Mouse (Mus musculus) CH12.LX (cell line): ENCODE results near the gene Gm5767. TPM values are rescaled to one million over a fixed set of nuclear protein-coding genes. Genes with fewer than 3 reads are reported as not detected.

Source experiments
- DNase-seq: peaks from one replicate; pipeline ENCODE4 v3.0.0-alpha.2; 2013; ENCODE audit errors: extremely low read depth
- H3K27ac ChIP-seq: 2 replicates; pipeline ENCODE4 v1.5.1; 2012; ENCODE audit warnings: low read depth, mild to moderate bottlenecking, control low read depth, moderate library complexity; ENCODE audit not compliant: insufficient read depth
- H3K27me3 ChIP-seq: replicated peaks from 2 replicates; pipeline ENCODE3; 2012; ENCODE audit warnings: inconsistent platforms
- H3K36me3 ChIP-seq, 2 experiments: replicated peaks in 1 of 2; 2 replicates each; pipeline versions ENCODE3 to v1.6.1; 2012; ENCODE audit warnings: inconsistent platforms in 1 of 2, low read length in 1 of 2, mild to moderate bottlenecking in 1 of 2, mixed read lengths in 1 of 2, moderate library complexity in 1 of 2; ENCODE audit not compliant: control insufficient read depth in 1 of 2, insufficient read depth in 1 of 2
- H3K4me1 ChIP-seq, 2 experiments: 2 replicates each; pipeline ENCODE4 v1.6.1; 2012; ENCODE audit warnings: inconsistent platforms in 1 of 2, moderate library complexity in 1 of 2; ENCODE audit not compliant: insufficient read depth in 2 of 2, control insufficient read depth in 1 of 2
- H3K4me2 ChIP-seq: 2 replicates; pipeline ENCODE4 v1.6.1; 2012; ENCODE audit warnings: low read depth, mild to moderate bottlenecking, control low read depth; ENCODE audit not compliant: poor library complexity, insufficient read depth, severe bottlenecking
- H3K4me3 ChIP-seq, 3 experiments: fragments of 150-350 bp in 1 of 3; sonication (generic) in 1 of 3; replicated peaks in 1 of 3; 2 replicates each; pipeline versions ENCODE3 to v1.5.1; 2011 to 2012; ENCODE audit warnings: low read depth in 2 of 3, low read length in 2 of 3, mild to moderate bottlenecking in 2 of 3, moderate library complexity in 2 of 3, control low read depth in 1 of 3, improper control_type of control experiment in 1 of 3, inconsistent platforms in 1 of 3, mixed read lengths in 1 of 3; ENCODE audit not compliant: poor library complexity in 1 of 3
- H3K79me2 ChIP-seq: replicated peaks from 2 replicates; pipeline ENCODE4 v1.6.1; 2012; ENCODE audit warnings: mild to moderate bottlenecking, moderate library complexity; ENCODE audit not compliant: control insufficient read depth, poor library complexity, insufficient read depth, severe bottlenecking; ENCODE audit errors: extremely low read depth
- H3K9ac ChIP-seq: 2 replicates; pipeline ENCODE4 v1.6.1; 2012; ENCODE audit warnings: low read depth, mild to moderate bottlenecking, control low read depth, moderate library complexity; ENCODE audit not compliant: insufficient read depth
- H3K9me3 ChIP-seq: replicated peaks from 2 replicates; pipeline ENCODE3; 2012; ENCODE audit warnings: low read length, inconsistent platforms, mixed read lengths
- BHLHE40 ChIP-seq: IDR thresholded peaks from 2 replicates; pipeline ENCODE4 v1.6.1; 2011; ENCODE audit warnings: mild to moderate bottlenecking, low read depth, low read length, improper control_type of control experiment
- CHD2 ChIP-seq: IDR thresholded peaks from 2 replicates; pipeline ENCODE4 v1.6.1; 2011; ENCODE audit warnings: low read length, improper control_type of control experiment
- CTCF ChIP-seq, 2 experiments: IDR thresholded peaks in 1 of 2; conservative IDR thresholded peaks in 1 of 2; 2 replicates each; pipeline ENCODE4 v1.5.1; 2011 to 2012; ENCODE audit warnings: low read depth in 2 of 2, low read length in 2 of 2, improper control_type of control experiment in 1 of 2, inconsistent platforms in 1 of 2, mild to moderate bottlenecking in 1 of 2, moderate library complexity in 1 of 2
- GABPA ChIP-seq: IDR thresholded peaks from 2 replicates; pipeline ENCODE4 v1.6.1; 2012; ENCODE audit warnings: low read depth, low read length, improper control_type of control experiment, inconsistent platforms; ENCODE audit not compliant: insufficient replicate concordance
- IRF4 ChIP-seq: IDR thresholded peaks from 2 replicates; pipeline ENCODE4 v1.6.1; 2014; ENCODE audit warnings: low read depth, mild to moderate bottlenecking, inconsistent platforms, low read length, improper control_type of control experiment
- KAT2A ChIP-seq: IDR thresholded peaks from 2 replicates; pipeline ENCODE4 v1.6.1; 2012; ENCODE audit warnings: low read length, improper control_type of control experiment, inconsistent platforms; ENCODE audit not compliant: insufficient replicate concordance
- MAFK ChIP-seq: IDR thresholded peaks from 2 replicates; pipeline ENCODE4 v1.6.1; 2011; ENCODE audit warnings: low read length, improper control_type of control experiment; ENCODE audit not compliant: insufficient replicate concordance
- MAZ ChIP-seq: IDR thresholded peaks from 2 replicates; pipeline ENCODE4 v1.6.1; 2012; ENCODE audit warnings: low read depth, mild to moderate bottlenecking, inconsistent platforms, low read length, improper control_type of control experiment, moderate library complexity
- MXI1 ChIP-seq: IDR thresholded peaks from 2 replicates; pipeline ENCODE4 v1.6.1; 2011; ENCODE audit warnings: mild to moderate bottlenecking, low read depth, low read length, improper control_type of control experiment
- POLR2A ChIP-seq: IDR thresholded peaks from 2 replicates; pipeline ENCODE4 v1.6.1; 2011; ENCODE audit warnings: low read depth, mild to moderate bottlenecking, improper control_type of control experiment, low read length
- SIN3A ChIP-seq: IDR thresholded peaks from 2 replicates; pipeline ENCODE4 v1.6.1; 2012; ENCODE audit warnings: low read length, improper control_type of control experiment, inconsistent platforms
- TBP ChIP-seq: conservative IDR thresholded peaks from 2 replicates; pipeline ENCODE4 v1.6.1; 2011; ENCODE audit warnings: low read depth, low read length, improper control_type of control experiment
- UBTF ChIP-seq: IDR thresholded peaks from 2 replicates; pipeline ENCODE4 v1.6.1; 2012; ENCODE audit warnings: low read depth, mild to moderate bottlenecking, inconsistent platforms, low read length, improper control_type of control experiment, moderate library complexity
- USF2 ChIP-seq: conservative IDR thresholded peaks from 2 replicates; pipeline ENCODE4 v1.6.1; 2011; ENCODE audit warnings: low read depth, low read length, improper control_type of control experiment
- ZC3H11A ChIP-seq: IDR thresholded peaks from 2 replicates; pipeline ENCODE4 v1.6.1; 2012; ENCODE audit warnings: low read depth, mild to moderate bottlenecking, inconsistent platforms, low read length, improper control_type of control experiment
- ZKSCAN1 ChIP-seq: IDR thresholded peaks from 2 replicates; pipeline ENCODE4 v1.6.1; 2012; ENCODE audit warnings: low read depth, inconsistent platforms, low read length, improper control_type of control experiment, borderline replicate concordance
- ZMIZ1 ChIP-seq: IDR thresholded peaks from 2 replicates; pipeline ENCODE4 v1.6.1; 2012; ENCODE audit warnings: low read depth, mild to moderate bottlenecking, inconsistent platforms, low read length, improper control_type of control experiment
- dilution Hi-C: fragments of 300-500 bp; cut with MboI; formaldehyde crosslinking; loops from 2 replicates; pipeline ENCODE4 v1.14.3; 2020; ENCODE audit warnings: low sequenced_read_pairs; ENCODE audit not compliant: extremely low pct_unique_long_range_greater_than_20kb, extremely low pct_ligation_motif_present
- in situ Hi-C: fragments of 300-500 bp; cut with MboI; formaldehyde crosslinking; loops from 3 replicates; pipeline ENCODE4 v1.14.3; 2019; ENCODE audit warnings: low sequenced_read_pairs, low pct_ligation_motif_present, low pct_unique_long_range_greater_than_20kb, mixed read lengths
- polyA plus RNA-seq: library from polyadenylated mRNA; unstranded; fragments of >175 nt; gene quantifications from 2 replicates; pipeline ENCODE4 v1.2.1, GENCODE M21; 2012; ENCODE audit warnings: low read depth; ENCODE audit not compliant: insufficient read length
- total RNA-seq, 2 experiments: library from RNA; depleted of rRNA; stranded (reverse); fragments of 300-350 nt in 1 of 2; fragments of >200 nt in 1 of 2; gene quantifications; 2 replicates each; pipeline ENCODE4 v1.2.3; 2012 to 2014

The Gm5767 gene
- total and polyA plus RNA-seq, 3 experiments = not detected

DNA sequence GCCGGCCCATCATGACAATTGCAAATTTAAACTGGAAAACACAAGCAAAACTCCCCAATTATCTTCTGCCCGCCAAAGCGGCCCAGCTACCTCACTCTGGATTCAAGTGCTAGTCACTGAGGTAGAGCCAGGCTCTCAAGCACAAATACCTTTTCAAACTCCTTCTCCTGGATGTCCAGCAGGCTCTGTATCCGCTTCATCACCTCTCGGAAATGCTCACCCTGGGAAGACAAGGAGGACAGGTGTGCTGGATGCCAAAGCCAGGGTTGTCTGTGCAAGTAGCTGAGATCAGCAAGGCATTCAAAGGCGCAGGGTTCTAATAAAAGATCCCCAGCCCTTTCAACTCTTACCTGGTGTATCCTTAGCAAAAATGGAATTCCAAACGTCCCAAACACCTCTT is 10.6 kb downstream of the Gm5767 start:
- peaks cover 77 to 100% of the 10 kb centered on the region in 2 experiments for H3K36me3 ChIP-seq
- in situ Hi-C loops = no loop called here
- TF ChIP-seq SIN3A (no peak), TBP (no peak), MAFK (no peak), GABPA (no peak), USF2 (no peak), CTCF (conservative IDR thresholded peaks at IDR 0.05 in 1 of 2, IDR thresholded peaks at IDR 0.05 in 1 of 2; ENCODE audit: low read depth in 2 of 2, low read length in 2 of 2) (no peak), IRF4 (no peak), MAZ (no peak), BHLHE40 (no peak), CHD2 (no peak), KAT2A (no peak), ZKSCAN1 (no peak), ZC3H11A (no peak), ZMIZ1 (no peak), UBTF (no peak)
- TF ChIP-seq, all 38 proteins: peak for 0
- no peaks in the 10 kb centered on the region for H3K27me3 ChIP-seq
- no peak for DNase-seq
- H3K79me2 ChIP-seq = no peaks in the 10 kb centered on the region
- H3K4me2 ChIP-seq = no peak overlapping the region
- no peaks in the 10 kb centered on the region for H3K9me3 ChIP-seq
- H3K4me1 ChIP-seq = no peaks in the 10 kb centered on the region
- no peak overlapping the region for H3K27ac ChIP-seq
- H3K9ac ChIP-seq = no peak overlapping the region
- no peak overlapping the region for H3K4me3 ChIP-seq
- dilution Hi-C loops = no loop called here

DNA sequence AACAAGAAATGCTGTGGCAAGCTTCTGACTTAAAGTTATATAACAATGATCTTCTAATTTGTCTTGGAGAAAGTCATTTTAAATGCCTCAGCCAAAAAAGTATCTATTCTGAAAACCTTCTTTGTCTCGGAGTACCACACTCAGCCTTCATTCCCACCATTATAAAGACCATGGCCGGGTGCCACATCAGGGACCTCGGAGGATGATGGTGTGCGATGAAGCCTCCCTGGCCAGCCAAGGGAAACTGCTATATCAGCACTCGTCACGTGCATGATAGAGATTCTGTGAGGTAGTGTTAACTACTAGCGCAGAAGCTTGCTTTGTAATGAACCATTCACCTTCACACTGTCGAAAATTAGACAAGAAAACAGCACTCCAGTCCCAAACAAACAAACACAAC is 19.0 kb downstream of the Gm5767 start:
- Histone ChIP-seq H3K4me1 (no peaks in the 10 kb centered on the region), H3K36me3 (peaks cover 83 to 100% of the 10 kb centered on the region in 2 experiments), H3K4me3 (no peak overlapping the region), H3K9me3 (no peaks in the 10 kb centered on the region), H3K27me3 (no peaks in the 10 kb centered on the region), H3K4me2 (no peak overlapping the region), H3K9ac (no peak overlapping the region), H3K79me2 (no peaks in the 10 kb centered on the region; the same call in 1 of the 2 replicates), H3K27ac (no peak overlapping the region)
- DNase-seq = no peak
- TF ChIP-seq MXI1 (no peak), POLR2A (0 out of 2 replicates have a peak, but pooled peaks have one; percentile 8), IRF4 (no peak), KAT2A (no peak)
- in situ Hi-C loops = no loop called here
- dilution Hi-C loops = no loop called here
